Mouse (Mus musculus): Measurements from ENCODE around the gene Ppp1r11.

DNA sequence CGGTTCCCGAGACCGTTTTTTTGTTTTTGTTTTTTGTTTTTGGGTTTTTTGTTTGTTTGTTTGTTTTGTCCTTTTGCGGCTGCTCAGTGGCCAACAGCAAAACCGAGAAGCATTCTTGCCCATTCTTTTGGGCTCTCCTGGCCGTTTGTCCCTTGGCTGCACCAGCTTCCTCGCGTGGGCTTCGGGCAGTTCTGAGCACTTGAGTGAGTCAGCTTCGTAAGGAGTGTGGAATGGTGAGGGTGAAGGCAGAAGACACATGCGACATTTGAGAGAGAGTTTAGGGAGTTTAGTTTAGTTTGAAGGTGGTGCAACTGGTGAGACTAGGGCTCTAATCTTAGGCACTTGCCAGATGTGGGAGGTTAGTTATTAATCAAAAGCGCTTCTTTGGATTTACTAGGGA is 7.3 kb upstream of the Ppp1r11 start:
- TF ChIP-seq CTCF (IDR thresholded peaks at IDR 0.05; ENCODE audit: low read depth), result no peak
- no peak for TF ChIP-seq EP300 (IDR thresholded peaks at IDR 0.05; ENCODE audit: low read depth)
